ENCODE assay signal across 27 mouse cellular contexts in genomic region chr19:56686218-56686617, GRCm38 (mm10). TPM values are rescaled to one million over a fixed set of nuclear protein-coding genes. Genes with fewer than 3 reads are reported as not detected.
A peak's percentile ranks its signal among the peaks of the same experiment; 100 is the strongest.
DNase-seq lines count a peak whose midpoint lies in the region; ATAC-seq and TF ChIP-seq lines count a peak whose summit lies in the region.
"Had no signal": no experiment of that assay in that cellular context is flagged by ENCODE, and none has a peak within 500 bp of the region (broad histone marks: within the 10 kb centered on the region; RNA-seq: fewer than 3 reads in every experiment).

No protein-coding gene starts in this region.

- H3K27me3 ChIP-seq in cerebellum, adult 2 months (ENCODE audit: control insufficient read depth, insufficient read depth, low read length), result no peaks in the 10 kb centered on the region
- no peaks in the 10 kb centered on the region for H3K27me3 ChIP-seq in intestine, embryonic 15.5 days (replicated peaks)
- no peaks in the 10 kb centered on the region for H3K27me3 ChIP-seq in intestine, postnatal 0 days (replicated peaks; ENCODE audit: control insufficient read depth, insufficient read depth, low read length)
- H3K27me3 ChIP-seq: CH12.LX; hindbrain, embryonic 12.5 days; limb, embryonic 13.5 days; midbrain, embryonic 12.5 days; neural tube, embryonic 15.5 days had no signal

- TF ChIP-seq CTCF in cerebellum, adult 2 months (IDR thresholded peaks at IDR 0.05; ENCODE audit: borderline replicate concordance, insufficient read depth, low read depth, low read length), result no peak
- no peak for TF ChIP-seq CTCF in intestine, postnatal 0 days (IDR thresholded peaks at IDR 0.05; ENCODE audit: low read depth)

- H3K4me2 ChIP-seq in intestine, embryonic 15.5 days (replicated peaks), result no peak overlapping the region
- H3K4me2 ChIP-seq in intestine, postnatal 0 days (replicated peaks; ENCODE audit: low read depth), result no peak overlapping the region
- H3K4me2 ChIP-seq: heart, embryonic 11.5 days; hindbrain, embryonic 12.5 days; kidney, embryonic 15.5 days; limb, embryonic 13.5 days; liver, embryonic 11.5 days; midbrain, embryonic 12.5 days; neural tube, embryonic 15.5 days had no signal

- 15% methylated on average over 12 of the region's 12 CpGs for WGBS in cerebellum, adult 2 months
- WGBS in intestine, embryonic 15.5 days, result 57% methylated on average over 12 of the region's 12 CpGs
- WGBS in intestine, postnatal 0 days, result 68% methylated on average over 12 of the region's 12 CpGs

- no peaks in the 10 kb centered on the region; the same call in 1 of the 2 replicates for H3K4me1 ChIP-seq in cerebellum, adult 2 months (ENCODE audit: control insufficient read depth, insufficient read depth, low read length)
- peaks cover 22% of the 10 kb centered on the region for H3K4me1 ChIP-seq in intestine, embryonic 15.5 days (replicated peaks)
- peaks cover 7% of the 10 kb centered on the region for H3K4me1 ChIP-seq in intestine, postnatal 0 days (replicated peaks; ENCODE audit: control insufficient read depth, insufficient read depth, low read length)
- H3K4me1 ChIP-seq: hindbrain, embryonic 12.5 days; midbrain, embryonic 12.5 days; neural tube, embryonic 15.5 days had no signal

- no peak overlapping the region for H3K9ac ChIP-seq in intestine, embryonic 15.5 days
- no peak overlapping the region for H3K9ac ChIP-seq in intestine, postnatal 0 days (ENCODE audit: low read depth, low read length)
- H3K9ac ChIP-seq: hindbrain, embryonic 12.5 days; kidney, embryonic 15.5 days; limb, embryonic 13.5 days; midbrain, embryonic 12.5 days; neural tube, embryonic 15.5 days had no signal

- H3K9me3 ChIP-seq in intestine, embryonic 15.5 days, result no peaks in the 10 kb centered on the region
- H3K9me3 ChIP-seq in intestine, postnatal 0 days (ENCODE audit: control insufficient read depth), result no peaks in the 10 kb centered on the region
- H3K9me3 ChIP-seq: hindbrain, embryonic 12.5 days; kidney, embryonic 15.5 days; limb, embryonic 13.5 days; midbrain, embryonic 12.5 days; neural tube, embryonic 15.5 days had no signal

- peak; percentile 75 for ATAC-seq in intestine, embryonic 15.5 days
- no peak for ATAC-seq in intestine, postnatal 0 days

- no peak for TF ChIP-seq POLR2A in cerebellum, adult 2 months (IDR thresholded peaks at IDR 0.05; ENCODE audit: borderline replicate concordance, insufficient read depth, low read length)

- H3K36me3 ChIP-seq in intestine, embryonic 15.5 days, result no peaks in the 10 kb centered on the region
- H3K36me3 ChIP-seq in intestine, postnatal 0 days (ENCODE audit: control insufficient read depth, insufficient read depth), result no peaks in the 10 kb centered on the region; the same call in 1 of the 2 replicates
- H3K36me3 ChIP-seq: hindbrain, embryonic 12.5 days; kidney, embryonic 15.5 days; limb, embryonic 13.5 days; midbrain, embryonic 12.5 days; neural tube, embryonic 15.5 days had no signal

- DNase-seq in cerebellum, adult 2 months, result peak; percentile 27 to 46
- DNase-seq in cerebellum, adult 8-10 months, result no peak
- DNase-seq in cerebellum, postnatal 36 days, result peak; percentile 32 to 46
- no peak for DNase-seq in cerebellum, adult 11 months
- peak; percentile 21 for DNase-seq in thymus, postnatal 14 days
- no peak for DNase-seq in thymus, postnatal 25 days
- DNase-seq: adrenal gland, adult 2 months; adrenal gland, postnatal 36 days; gastrocnemius, adult 2 months; gastrocnemius, postnatal 36 days; heart, adult 18-20 months; heart, postnatal 36 days; kidney, adult 18-20 months; kidney, postnatal 25 days; lung, postnatal 36 days; retina, postnatal 1 day had no signal

- H3K4me3 ChIP-seq in cerebellum, adult 2 months (replicated peaks; ENCODE audit: insufficient read depth, low read depth, low read length), result no peak overlapping the region
- no peak overlapping the region for H3K4me3 ChIP-seq in intestine, embryonic 15.5 days (replicated peaks)
- H3K4me3 ChIP-seq in intestine, postnatal 0 days (ENCODE audit: low read depth, low read length), result no peak overlapping the region
- H3K4me3 ChIP-seq: gastrocnemius, adult 2 months; hindbrain, embryonic 12.5 days; kidney, embryonic 15.5 days; limb, embryonic 13.5 days; midbrain, embryonic 12.5 days; neural tube, embryonic 15.5 days had no signal

- H3K27ac ChIP-seq in cerebellum, adult 2 months (ENCODE audit: insufficient read depth, low read length), result no peak overlapping the region
- no peak overlapping the region for H3K27ac ChIP-seq in intestine, embryonic 15.5 days
- no peak overlapping the region for H3K27ac ChIP-seq in intestine, postnatal 0 days (ENCODE audit: low read depth, low read length)
- H3K27ac ChIP-seq: gastrocnemius, adult 2 months; hindbrain, embryonic 12.5 days; kidney, embryonic 15.5 days; limb, embryonic 13.5 days; midbrain, embryonic 12.5 days; neural tube, embryonic 15.5 days had no signal

RNA-seq across cellular contexts. Expression of gene Adrb1, which starts 35.8 kb away (rescaled TPM):
- 4.0 and 4.1 TPM in 2 replicates for polyA plus RNA-seq in cerebellum, adult 2 months (2012; rRNA removed)
- polyA plus RNA-seq in intestine, embryonic 15.5 days (2015; fragmentation: Nextera tagmentation; extraction: Ambion mirVana), result 0.75 and 1.1 TPM in 2 replicates
- 1.0 and 1.3 TPM in 2 replicates for polyA plus RNA-seq in intestine, postnatal 0 days (2015; fragmentation: Nextera tagmentation; extraction: Ambion mirVana)
- polyA plus RNA-seq: activated CD4-positive, CD25-positive, alpha-beta regulatory T cell, adult 4 months had no signal

Comparison
In these comparisons a context has a peak if more than half of its experiments do, and no peak if none do; other contexts are left out.
1. DNase-seq: peak in cerebellum, adult 2 months (2 of 2), cerebellum, postnatal 36 days (2 of 2) and thymus, postnatal 14 days (single experiment); none in cerebellum, adult 8-10 months (single experiment), cerebellum, adult 11 months (single experiment) and thymus, postnatal 25 days (single experiment).